Mouse (Mus musculus) monocyte, adult 5-6 weeks (primary cell): ENCODE measurements around the gene Itpr2. TPM values are rescaled to one million over a fixed set of nuclear protein-coding genes. Genes with fewer than 3 reads are reported as not detected.

ENCODE experiments used
- ATAC-seq: fragments of 153-309, 156-312 bp; replicated peaks from 2 replicates; pipeline ENCODE4 v1.8.0; 2017; ENCODE audit warnings: mild to moderate bottlenecking; ENCODE audit not compliant: low TSS enrichment, insufficient number of reproducible peaks, severe bottlenecking, poor library complexity, low FRiP score
- total RNA-seq: library from RNA; stranded (forward); fragments of 200-1000, 200-491, 200-594 nt; gene quantifications from 3 replicates; pipeline ENCODE4 v1.2.3, GENCODE M21; 2017

Itpr2 gene
- total RNA-seq, 1 experiment from 2014 or later = 45.7 TPM

GRCm38 (mm10) chr6:146256947-146257670 is 244.9 kb downstream of the Itpr2 start:
- no peak for ATAC-seq

- ATAC-seq = no peak
Measured at GRCm38 (mm10) chr6:146256401-146256800, 245.6 kb downstream of the Itpr2 start.

DNA sequence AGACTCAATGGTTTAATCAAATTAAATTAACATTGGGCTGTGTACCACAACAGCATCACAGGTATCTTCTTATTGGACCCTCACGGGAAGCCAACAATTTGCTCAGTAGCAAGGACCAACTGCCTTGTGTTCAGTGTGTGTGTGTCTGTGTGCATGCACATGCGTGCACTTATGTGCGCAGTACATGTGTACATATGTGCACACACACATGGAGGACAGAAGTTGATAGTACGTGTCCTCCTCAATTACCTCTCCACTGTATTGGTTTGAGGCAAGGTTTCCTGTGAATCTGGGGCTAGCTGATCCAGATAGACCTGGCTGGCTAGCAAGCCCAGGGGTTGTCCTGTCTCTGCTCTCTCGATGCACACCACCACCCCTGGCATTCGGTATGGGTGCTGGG is 246.4 kb downstream of the Itpr2 start:
- no peak for ATAC-seq

DNA sequence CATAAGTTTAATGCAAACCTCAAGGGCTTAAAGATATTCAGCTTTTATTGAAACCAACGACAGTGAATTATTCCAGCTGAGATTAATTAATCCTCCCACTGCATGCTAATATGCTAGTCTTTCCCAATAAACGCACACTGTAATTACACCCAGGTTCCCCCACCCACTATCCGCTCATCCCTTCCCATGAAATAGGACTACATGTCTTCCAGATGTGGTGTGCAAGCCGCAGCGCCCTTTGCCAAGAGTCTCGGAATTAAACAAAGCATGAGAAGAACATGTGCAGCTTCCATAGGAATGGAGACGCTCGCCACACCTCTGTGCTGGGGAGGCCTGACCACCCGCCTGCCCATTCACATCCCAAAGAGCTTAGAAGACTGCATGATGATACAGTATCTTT is 247.1 kb downstream of the Itpr2 start:
- no peak for ATAC-seq

DNA sequence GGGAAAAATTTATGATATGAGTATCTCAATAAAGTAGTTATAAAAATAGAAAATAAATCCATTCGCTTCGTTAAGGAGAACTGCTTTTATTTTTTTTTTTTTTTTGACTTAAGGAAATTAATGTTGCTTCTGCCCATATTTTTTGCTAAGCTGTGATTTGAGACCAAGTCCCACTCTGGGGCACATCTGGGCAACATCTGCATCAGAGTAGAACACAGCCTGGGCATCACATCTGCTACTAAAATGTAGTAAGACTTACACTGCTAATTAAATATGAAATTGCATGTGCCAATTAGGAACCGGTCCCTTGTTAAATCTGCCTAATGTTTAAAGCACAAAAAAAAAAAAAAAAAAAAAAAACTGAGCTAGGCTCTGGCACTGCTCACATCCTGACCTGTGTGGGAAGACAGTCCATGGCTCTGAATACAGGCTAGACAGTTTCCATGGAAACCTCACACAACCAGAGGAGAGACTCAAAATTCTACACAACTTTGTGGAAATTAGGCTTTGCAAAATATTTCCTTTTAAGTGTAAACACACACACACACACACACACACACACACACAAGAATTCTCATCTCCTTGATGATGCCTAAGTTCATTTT is 247.7 kb downstream of the Itpr2 start:
- no peak for ATAC-seq

- ATAC-seq = no peak
Measured at GRCm38 (mm10) chr6:146249096-146249495, 252.9 kb downstream of the Itpr2 start.

- no peak for ATAC-seq
Measured at GRCm38 (mm10) chr6:146248341-146248740, 253.7 kb downstream of the Itpr2 start.

DNA sequence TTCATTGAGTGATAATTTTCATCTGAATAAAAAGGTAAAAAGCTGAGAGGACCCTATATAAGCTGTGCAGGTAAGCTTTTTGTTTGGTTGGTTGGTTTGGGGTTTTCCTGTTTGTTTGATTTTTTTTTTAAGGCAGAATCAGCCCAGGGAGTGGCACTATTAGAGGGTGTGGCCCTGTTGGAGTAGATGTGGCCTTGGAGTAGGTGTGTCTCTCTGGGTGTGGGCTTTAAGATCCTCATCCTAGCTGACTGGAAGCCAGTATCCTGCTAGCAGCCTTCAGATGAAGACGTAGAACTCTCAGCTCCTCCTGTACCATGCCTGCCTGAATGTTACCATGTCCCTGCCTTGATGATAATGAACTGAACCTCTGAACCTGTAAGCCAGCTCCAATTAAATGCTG is 254.1 kb downstream of the Itpr2 start:
- no peak for ATAC-seq

- no peak for ATAC-seq
Measured at GRCm38 (mm10) chr6:146246368-146246767, 255.7 kb downstream of the Itpr2 start.

DNA sequence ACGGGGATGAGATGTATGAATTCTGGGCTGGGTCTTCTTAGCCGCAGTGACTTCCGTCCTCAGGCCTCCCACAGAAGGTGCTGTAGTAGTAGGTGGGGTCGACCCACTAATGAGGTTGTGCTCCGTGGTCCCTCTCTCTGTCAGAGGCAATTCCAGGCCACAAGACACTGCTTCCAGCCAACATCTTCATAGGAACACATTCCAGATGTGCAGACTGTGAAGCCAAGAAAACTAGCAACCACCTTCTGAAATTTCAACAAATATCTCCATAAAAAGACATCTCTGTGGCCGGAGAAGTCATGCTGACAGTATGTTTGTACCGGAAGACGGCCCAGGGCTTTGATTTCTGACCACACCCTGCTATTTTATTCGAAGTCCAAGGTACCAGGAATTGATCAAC is 256.1 kb downstream of the Itpr2 start:
- no peak for ATAC-seq

DNA sequence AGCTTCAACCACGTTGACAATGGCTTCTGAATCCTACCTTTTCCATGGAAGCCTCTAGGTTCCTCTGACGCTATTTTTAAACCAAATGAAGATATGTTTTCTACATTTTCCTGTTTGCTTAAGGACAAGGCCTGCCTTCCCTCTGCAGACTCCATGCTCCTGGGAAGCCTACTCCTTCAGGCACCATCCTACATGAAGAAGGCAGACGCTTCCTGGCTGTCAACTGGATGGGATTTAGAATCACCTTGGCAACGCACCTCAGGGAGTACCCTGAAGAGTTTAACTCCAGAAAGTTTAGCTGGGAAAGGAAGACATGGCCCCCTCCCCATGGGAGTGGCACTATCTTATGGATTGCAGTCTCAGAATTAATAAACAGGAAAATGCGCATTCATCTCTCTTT is 259.0 kb downstream of the Itpr2 start:
- no peak for ATAC-seq

DNA sequence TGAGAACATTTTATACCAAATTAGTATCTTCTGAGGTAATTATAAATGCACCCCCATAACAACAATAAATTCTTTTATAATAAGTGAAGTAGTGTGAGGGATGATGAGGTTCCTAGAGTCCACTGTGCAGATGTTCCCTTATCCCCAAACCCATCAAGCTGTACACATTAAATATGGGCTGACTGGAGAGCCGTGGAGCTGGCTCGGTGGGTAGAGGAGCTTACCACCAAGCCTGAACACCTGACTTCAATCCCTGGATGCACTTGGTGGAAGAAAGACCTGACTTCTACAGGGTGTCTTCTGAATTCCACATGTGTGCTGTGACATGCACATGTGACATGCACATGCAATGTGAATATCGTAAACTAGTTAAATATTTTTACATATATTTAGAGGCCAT is 260.7 kb downstream of the Itpr2 start:
- no peak for ATAC-seq

- ATAC-seq = no peak
Measured at GRCm38 (mm10) chr6:146235165-146235564, 266.9 kb downstream of the Itpr2 start.

- ATAC-seq = no peak
Measured at GRCm38 (mm10) chr6:146234417-146234816, 267.6 kb downstream of the Itpr2 start.

DNA sequence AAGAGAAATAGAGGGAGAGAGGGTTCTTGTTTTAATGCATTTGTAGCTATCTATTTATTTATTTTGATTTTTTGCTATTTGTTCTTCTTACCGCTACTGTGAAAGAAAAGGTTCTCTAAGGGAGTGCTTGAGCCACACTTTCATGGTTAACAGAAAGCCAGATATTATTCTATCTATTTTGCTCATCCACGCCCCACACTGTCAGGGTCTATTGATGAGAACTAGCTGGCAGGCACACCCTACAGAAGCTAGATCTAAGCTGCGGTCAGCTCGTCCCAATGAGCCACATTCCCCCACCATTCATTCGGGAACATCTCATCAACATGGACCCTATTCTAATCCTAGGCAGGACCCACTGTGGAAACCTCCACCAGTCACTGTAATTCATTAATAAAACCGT is 271.1 kb downstream of the Itpr2 start:
- ATAC-seq = no peak

- ATAC-seq = no peak
Measured at GRCm38 (mm10) chr6:146230373-146230788, 271.6 kb downstream of the Itpr2 start.

DNA sequence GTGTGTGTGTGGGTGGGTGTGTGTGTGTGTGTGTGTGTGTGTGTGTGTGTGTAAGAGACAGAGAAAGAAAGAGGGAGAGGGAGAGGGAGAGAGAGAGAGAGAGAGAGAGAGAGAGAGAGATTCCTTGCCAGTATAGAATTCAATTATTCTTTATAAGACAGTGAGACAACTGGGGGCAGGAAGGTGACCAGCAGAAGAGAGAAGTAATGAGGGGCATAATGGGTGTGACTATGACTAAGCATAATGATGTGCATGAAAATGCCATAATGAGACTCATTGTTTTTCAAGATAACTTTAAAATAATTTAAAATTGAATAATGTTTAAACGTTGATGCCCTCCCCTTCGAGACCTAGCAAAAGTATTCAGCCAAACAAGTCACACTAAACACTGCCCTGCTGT is 272.1 kb downstream of the Itpr2 start:
- ATAC-seq = no peak

DNA sequence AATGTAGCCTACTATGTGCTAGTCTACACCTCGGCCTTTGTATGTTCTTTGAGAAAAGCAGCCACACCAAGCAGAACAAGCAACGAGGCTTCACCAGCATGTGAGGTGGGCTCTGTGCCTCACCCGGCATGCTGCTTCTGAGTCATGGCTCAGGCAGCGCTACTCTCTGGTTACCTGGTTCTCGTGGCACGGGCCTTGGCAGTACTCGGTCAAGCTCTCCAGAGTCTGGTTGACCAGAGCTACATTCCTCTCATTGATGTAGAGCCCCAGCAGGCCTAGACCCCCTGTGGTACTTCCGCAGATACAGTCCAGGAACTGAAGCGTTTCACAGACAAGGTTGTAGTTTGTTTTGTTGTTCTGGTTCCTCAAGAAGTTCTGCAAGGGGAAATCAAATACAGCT is 272.5 kb downstream of the Itpr2 start:
- no peak for ATAC-seq

- no peak for ATAC-seq
Measured at GRCm38 (mm10) chr6:146228048-146228447, 274.0 kb downstream of the Itpr2 start.

GRCm38 (mm10) chr6:146222403-146223063 is 279.5 kb downstream of the Itpr2 start:
- no peak for ATAC-seq
